Mouse (Mus musculus) urinary bladder, postnatal 10 days (tissue): ENCODE data around the gene Gm10799.
"Not testable (repeated sequence)": the region's sequence is repeated elsewhere in the genome, so short reads cannot be mapped to it uniquely, and the experiment has no call there.

Experiments
- DNase-seq: peaks from one replicate; pipeline ENCODE4 v3.0.0; 2022; ENCODE audit warnings: low spot score

The Gm10799 gene

DNA sequence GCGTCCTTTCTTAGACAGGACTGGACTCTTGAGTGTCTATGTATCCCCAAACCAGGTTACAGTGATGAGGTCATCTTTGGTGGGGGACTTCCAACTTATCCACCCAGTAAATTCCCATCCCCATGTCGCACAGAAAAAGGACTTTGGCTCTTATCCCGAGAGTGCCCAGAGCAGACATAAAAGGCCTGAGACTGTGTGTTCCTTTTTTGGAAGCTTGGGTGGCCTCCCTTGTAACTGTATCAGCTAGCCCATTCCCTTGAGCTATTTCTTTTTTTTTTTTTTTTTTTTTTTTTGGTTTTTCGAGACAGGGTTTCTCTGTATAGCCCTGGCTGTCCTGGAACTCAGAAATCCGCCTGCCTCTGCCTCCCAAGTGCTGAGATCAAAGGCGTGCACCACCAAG lies 2.8 kb downstream of the Gm10799 start, which contains the start of gene Gm10912:
Gene Gm10912 (plus strand): TSS at position 301 of the 400 bp plus-strand sequence.
- DNase-seq = not testable (repeated sequence)

DNA sequence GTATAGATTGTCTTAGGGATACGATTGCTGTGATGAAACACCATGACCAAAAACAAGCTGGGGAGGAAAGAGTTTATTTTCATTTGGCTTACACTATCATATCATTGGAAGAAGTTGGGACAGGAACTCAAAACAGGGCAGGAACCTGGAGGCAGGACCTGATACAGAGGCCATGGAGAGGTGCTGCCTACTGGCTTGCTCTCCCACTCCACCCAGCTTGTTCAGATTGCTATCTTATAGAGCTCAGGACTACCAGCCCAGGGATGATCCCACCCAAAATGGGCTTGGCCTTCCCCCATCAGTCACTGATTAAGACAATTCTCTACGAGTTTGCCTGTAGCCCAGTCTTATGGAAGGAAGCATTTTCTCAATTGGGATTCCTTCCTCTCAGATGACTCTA lies 4.2 kb downstream of the Gm10799 start:
- no peak for DNase-seq

DNA sequence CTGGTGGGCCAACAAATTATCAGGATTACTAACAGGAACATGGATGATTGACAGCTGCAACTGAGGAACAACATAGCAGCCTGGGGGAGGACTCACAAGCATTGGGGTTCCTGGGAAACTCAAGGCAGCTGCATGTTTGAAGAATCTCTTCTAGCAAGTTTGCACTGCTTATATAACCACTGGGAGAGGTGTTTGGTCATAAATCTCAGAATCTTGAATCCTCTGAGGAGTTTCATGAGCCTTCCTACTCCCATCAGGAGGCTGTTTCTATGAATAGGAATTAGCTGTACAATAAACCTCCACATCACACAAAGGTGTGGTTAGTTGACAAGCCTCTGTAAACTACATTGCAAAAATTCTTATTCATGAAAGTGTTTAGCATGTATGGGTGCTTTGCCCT lies 5.7 kb downstream of the Gm10799 start:
- DNase-seq = no peak

DNA sequence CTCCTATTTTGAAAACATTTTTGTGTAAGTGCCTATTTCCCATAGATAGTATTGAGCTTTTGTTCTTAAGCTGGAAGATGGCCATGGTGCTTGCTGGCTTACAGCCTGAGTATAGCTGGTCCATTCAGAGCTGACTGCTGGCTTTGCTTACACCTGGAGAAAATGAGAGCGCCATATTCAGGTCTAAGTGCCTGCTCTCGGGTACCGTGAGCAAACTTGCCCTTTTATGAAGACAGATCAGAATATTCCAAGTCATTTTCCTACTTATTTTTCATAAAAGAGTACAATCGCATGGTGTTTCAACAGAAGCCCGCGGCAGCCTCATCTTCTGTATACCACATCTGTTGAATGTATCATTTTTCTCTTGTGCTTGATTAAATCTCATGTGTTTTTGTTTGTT lies 7.4 kb downstream of the Gm10799 start:
- DNase-seq = no peak

DNA sequence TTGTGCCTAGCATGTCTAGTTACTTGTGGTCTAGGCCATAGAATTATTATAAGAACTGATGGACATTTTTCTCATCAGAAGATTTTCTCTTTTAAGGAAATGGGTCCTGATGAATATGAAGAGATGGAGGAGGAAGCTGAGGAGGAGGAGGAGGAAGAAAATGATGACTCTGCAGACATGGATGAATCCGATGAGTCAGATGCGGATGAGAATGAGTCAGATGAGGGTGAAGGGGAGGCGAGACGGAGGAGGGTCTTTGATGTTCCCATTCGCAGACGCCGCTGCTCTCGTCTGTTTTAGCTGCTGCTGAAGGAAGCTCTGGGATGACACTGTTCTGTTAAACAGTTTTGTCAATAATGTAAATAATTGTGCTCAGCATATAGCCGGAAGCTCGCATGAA lies 8.6 kb downstream of the Gm10799 start:
- DNase-seq = no peak

DNA sequence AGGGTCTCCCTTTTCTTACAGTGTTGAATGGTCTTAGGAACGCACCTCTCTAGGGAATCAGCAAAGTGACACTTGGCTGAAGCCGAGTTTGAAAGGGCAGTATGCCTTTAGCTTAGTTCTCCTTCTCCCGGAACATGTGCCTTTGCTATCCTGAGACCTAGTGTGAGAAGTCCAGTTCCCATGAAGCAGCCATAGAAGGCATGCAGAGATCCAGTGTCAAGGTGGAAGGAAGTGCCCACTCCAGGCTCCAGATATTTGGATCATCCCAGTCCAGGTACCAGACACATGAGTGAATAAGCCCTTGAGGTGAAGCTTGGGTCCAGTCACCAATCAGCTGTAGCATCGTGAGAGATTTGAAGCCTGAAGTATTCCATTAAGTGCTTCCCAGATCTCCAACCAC lies 9.4 kb downstream of the Gm10799 start:
- no peak for DNase-seq

DNA sequence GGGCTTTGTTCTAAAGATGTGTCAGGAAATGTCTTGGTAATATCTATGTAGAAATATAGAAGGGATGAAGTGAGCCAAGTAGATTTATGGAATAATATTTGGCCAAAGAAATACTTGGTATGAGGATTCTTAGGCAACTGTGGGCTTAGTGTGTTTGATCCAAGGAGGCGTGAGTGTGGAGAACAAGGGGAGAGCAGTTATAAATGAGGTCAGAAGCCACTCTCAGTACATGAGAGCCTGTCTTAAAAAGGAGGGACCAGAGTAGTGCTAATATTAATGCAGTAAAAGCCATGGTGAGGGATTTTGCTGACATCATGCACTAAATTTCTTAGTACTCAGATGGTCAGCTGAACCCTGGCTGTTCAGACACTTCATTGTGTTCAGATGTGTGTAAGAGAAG lies 10.0 kb downstream of the Gm10799 start:
- no peak for DNase-seq

DNA sequence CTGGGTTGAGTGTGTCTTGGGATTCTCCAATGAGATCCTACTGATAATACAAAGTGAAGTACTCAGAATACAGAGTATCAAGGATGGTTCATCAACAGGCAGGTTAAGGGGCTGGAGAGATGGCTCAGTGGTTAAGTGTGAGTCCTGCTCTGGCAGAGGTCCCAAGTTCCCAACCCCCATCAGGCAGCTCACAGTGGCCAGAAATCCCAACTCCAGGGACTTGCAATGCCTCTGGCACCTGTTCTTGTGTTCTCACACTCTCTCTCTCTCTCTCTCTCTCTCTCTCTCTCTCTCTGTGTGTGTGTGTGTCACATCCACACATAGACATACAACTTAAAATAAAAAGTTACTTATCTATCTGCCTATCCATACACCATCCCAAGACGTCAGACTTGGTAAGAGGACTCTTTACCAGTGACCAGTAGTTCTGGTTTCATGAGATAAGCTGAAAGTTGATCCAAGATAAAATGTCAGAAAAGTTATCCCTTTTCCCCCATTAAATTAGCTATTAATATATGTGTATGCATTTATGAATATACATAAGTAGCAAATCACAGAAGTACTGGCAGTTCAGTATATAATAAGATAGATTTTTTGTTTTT lies 23.8 kb downstream of the Gm10799 start:
- no peak for DNase-seq

DNA sequence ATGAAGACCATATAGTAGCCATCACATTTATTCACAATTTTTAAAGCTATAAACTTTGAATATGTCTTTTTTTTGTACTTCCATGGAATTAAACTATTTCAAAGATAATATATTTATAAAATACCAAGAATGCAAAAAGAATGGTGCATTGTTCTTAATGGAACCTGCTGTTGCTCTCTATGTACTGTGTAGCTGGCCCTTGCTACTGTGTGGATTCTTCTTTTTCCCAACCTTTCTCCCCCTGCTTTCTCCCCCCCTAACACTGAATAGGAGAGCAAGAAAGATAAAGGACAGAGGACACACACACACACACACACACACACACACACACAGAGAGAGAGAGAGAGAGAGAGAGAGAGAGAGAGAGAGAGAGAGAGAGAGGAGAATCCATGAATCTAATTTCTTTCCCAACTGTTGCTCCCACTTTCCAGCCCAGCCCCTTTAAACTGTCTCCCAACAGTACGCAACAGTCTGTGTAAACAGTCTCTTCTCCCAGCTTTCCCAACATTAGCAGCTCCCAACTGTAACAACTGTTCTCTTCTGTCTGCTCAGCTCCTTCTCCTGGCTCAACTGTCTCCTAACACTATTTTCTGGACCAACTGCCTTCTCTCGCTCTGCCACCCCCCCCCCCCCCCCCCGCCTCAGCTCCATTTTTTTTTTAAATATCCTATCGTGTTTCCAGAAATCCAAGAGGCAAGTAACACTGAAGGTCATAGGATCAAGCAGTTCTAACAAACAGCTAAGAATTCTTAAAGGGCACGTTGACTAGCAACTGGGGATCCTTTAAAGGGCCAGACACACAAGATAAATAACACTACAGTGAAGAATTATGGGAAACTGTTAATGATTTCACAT lies 24.5 kb downstream of the Gm10799 start:
- DNase-seq = no peak

DNA sequence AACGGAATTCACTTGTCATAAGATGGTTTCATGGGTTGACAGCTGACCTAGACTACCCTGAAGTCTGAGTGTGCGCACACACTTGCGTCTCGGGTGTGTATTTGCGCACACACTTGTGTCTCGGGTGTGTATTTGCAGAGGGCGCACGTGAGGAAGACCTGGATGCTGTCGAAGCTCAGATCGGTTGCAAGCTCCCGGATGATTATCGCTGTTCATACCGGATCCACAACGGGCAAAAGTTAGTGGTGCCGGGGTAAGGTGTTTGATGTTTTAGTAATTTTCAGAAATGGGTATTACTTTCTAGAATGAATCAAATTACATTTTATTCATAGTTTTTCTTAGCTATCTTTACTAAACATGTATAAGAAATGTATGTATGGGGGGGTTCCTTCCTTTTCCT lies 25.6 kb downstream of the Gm10799 start:
- no peak for DNase-seq

DNA sequence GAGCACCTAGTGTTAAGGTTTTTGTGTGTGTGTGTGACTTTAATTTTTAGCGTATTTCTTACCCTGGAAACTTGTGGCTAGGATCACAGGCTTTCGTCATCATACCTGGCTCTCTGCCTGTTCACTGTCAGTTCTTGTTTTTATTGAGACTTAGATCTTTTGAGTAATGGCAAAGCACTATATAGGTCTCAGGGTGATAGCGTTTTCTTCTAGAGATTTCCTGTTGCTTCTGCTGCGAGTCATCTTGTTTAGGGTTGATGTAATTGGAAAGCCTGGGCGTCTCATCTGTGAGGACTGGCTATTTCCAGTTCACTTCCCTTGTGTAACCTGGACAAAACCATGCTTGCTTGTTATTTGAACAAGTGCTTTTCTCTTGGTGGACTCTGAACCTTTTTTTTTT lies 26.7 kb downstream of the Gm10799 start:
- no peak for DNase-seq

DNA sequence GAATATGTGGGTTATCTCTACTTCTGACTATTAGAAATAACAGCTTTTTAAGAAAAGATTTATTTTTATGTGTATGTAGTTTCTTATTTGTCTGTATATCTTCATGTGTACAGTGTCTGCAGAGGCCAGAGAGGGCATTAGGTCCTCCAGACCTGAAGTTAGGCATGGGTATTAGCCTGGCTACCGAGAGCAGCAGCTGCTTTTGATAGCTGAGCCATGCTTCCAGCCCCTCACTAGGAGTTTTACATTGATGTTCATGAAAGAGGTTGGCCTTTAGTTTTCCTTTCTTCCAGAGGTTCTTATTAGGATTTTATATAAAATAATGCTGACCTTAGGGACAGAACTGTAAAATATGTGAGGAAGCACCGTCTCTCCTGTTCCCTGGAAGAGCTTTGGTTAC lies 30.1 kb downstream of the Gm10799 start:
- no peak for DNase-seq

DNA sequence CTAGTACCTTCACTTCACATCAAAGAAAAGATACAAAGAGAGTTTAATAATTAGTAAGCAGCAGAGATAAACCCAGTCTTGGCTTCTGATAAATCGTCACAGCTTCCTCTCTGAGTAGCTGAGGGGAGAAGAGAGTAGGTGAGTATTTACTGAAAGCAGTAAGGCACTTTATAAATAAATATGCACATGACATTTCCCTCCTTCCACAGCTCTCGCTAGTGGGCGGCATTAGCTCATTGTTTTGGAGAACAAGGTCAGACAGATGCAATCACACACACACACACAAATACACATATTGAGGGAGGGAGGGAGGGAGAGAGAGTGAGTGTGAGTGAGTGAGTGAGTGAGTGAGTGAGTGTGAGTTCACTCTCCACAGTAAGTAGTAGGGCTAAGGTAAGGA lies 32.0 kb downstream of the Gm10799 start:
- DNase-seq = no peak

DNA sequence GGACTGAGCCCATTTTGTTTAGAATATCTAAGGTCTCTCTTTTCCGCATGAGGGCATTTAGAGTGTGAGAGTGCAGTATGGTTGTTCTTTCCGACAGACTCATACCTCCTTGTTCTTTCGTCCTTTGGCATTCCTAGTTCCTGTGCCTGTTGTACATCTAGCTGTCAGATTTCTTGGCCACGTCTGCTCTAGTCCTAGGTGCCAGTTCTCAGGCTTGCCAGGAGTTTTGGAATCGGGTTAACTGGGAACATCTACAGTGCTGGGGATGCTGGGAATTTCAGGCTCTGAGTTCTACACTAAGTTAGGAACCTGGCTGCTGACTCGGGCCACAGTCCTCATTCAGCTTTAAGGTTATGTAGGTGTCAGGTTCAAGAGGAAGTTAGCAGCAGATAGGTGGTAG lies 32.8 kb downstream of the Gm10799 start:
- no peak for DNase-seq

DNA sequence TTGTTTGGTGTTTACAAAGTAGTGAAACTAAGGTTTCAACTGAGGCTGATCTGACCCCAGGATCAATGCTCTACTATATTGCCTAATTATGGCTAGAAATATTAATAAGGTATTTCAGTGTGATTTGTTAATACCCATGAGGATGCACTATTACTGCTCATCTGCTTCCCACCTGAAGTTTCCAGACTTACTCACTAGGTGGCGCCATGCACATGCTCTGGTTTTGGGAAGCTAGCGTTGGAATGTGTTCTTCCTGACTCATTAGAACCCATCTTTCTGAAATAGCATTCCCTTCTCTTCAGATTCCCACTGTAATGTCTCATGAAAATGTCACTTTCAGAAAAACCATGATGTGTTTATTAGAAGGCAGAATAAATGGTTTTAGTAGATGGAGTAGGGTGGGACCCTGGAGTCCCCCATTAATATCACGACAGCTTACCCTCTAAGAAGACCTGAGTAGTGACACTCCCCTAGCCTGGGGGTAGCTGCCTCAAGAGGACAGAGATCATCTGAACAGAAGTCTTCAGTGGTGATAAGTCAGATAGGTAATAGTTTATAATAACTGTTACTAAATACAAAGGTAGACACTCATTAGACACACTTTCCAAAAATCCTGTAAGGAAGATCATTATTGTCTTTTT lies 33.4 kb downstream of the Gm10799 start:
- no peak for DNase-seq

DNA sequence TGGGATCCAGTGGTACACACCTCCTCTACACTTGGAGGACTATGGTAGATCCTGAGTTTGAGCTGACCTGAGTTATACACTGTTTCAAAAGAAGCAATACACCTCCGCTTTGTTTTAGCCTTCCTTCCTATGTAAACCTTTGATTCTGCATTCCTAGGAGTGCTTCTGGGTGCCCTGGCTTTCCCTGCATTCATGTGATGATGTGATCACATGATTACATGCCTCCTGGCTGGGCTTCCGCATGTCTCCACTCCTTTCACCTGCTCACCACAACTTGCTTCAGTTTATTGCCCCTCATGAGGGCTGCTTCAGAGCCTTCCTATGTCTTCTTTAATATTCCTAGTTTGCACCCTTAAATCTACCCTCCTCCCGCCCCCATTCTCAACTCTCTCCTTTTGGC lies 36.3 kb downstream of the Gm10799 start:
- DNase-seq = no peak

DNA sequence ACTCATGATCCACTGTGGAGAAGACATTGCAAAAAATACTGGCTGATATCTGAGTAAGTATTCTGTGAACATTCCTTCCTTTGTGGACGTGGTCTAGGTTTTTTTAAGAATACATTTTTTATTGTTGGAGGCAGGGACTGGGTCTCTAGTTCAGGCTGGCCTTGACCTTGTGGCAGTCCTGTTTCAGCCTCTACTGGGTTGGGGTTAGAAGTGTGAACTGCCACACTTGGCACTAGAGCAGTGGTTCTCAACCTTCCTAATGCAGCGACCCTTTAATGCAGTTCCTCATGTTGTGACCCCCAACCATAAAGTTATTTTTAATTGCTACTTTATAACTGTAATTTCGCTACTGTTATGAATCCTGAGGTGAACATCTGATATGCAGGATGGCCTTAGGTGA lies 38.0 kb downstream of the Gm10799 start:
- no peak for DNase-seq

DNA sequence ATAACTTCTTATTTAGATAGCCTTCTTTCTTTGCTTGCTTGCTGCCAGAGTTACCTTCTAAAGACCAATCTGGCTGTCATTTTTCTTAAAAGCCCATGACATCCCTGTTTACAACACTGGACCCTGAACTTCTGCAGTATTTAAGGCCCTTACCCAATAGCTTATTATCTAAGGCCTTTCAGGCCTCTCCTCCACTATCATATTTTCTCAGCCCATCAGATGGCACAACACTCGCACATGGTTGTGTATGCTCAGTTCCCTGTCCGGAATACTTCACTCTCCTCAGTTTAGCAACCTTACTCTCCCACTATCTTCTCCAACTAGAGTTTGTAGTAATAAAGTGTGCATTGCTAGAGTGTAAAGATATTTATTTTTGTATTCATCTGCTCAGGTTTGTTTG lies 39.3 kb downstream of the Gm10799 start:
- no peak for DNase-seq

DNA sequence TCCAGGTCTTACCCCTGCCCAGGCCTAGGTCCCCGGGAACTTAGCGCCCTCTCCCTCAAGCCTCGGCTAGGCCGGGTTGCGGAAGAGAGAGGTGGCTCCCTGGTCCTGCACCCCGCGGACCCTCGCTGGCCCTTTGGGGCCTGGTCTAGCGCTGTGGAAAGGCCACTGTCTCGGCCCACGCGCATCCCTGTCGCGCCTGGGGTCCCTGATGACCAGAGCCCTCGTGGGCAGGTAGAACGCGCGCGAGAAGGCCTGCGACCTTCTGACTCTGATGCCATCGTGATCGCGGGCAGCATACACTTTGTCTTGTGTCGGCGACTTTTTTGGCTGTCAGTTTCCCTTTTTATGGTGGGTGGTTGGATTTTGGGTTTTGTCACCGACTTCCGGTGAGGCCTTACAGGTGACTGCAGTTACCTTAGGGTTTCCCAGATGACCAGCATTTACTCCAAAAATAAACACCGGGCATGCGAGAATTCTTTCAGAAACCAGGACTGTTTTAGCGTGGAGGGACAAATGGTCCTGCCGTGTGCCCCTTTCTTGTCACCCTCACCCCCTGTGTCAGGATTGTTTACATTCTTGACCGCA lies 40.1 kb downstream of the Gm10799 start, which contains the start of gene 4931422A03Rik:
Gene 4931422A03Rik (minus strand): TSS at position 223 of the 585 bp plus-strand sequence.
- DNase-seq = no peak

DNA sequence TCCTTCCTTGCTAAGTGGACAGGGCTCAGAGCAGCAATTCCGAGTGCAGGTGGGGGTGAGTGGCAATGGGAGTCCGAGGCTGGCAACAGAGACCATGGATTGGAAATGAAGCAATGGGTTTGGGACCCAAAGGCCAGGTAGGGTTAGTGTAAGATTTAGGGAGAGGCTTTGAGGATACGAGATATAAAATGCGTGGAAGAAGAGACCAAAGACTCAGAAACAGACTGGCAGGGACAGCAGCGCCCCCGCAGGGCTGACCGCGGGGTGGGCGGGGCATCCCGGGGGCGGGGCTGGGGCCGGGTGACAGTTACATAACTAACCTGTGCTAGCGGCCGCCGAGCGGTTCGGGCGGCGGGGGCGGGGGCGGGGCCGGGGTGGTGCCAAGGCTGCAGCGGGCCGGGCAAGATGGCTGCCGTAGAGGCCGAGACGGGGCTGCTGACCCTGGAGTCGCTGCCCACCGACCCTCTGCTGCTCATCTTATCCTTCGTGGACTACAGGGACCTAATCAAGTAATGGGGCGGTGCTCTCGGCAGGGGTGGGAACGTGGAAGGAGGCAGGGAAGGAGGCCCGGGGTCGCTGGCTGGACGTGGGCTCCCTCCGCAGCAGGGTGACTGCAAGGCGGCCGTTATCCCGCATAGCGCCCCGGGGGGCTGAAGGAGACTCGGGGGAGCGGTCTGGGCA lies 40.8 kb downstream of the Gm10799 start, which contains the start of gene Fbxo3:
Gene Fbxo3 (plus strand): TSS at position 264 of the 681 bp plus-strand sequence.
- peak; percentile 41 for DNase-seq

DNA sequence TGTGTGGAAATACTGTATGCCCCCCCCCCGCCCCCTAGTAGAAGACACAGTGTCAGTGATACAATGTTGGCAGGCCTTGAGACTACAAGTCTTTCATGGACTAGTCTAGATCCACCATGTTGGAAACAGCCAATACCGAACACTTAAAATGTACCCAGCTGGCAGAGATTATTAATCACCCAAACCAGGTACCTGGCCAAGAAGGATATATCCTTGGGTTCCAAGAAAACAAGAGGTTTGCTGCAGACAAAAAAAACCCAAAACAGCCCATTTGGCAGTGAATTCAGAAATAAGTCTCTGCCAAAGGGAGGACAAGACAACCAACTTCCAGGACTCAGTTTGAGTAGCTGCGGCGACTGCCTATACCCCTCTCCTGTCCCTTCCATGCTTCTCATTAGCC lies 43.7 kb downstream of the Gm10799 start:
- no peak for DNase-seq

DNA sequence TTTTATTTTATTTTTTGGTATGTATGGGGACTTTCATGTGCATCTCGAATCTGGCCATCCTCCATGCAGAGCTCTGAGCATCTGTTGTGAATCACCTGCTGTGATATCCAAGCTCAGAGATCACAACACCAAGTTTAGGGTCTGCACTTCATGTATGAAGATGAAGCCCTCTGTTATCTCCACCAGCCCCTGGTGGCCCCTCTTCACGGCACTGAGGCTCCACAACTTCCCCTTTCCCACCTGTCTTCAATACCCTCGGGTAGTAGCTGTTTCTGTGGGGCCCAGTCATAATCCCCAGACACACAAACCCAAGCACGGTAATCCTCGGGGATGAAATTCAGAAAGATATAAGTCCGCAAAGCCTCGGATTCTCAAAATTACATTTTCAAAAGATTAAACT lies 45.3 kb downstream of the Gm10799 start:
- DNase-seq = no peak
